Mouse (Mus musculus) gastrocnemius, postnatal 10 days (tissue): ENCODE results near the gene Gfra1. TPM values are rescaled to one million over a fixed set of nuclear protein-coding genes. Genes with fewer than 3 reads are reported as not detected.

Experiments used
- DNase-seq: peaks from one replicate; pipeline ENCODE4 v3.0.0; 2021; ENCODE audit warnings: mixed read lengths
- total RNA-seq, 2 experiments: library from RNA; stranded (reverse); gene quantifications; 2 replicates each; pipeline ENCODE4 v1.2.3; 2021

Gfra1 gene
- total RNA-seq, 2 experiments from 2014 or later = 9.5 to 10.3 TPM

DNA sequence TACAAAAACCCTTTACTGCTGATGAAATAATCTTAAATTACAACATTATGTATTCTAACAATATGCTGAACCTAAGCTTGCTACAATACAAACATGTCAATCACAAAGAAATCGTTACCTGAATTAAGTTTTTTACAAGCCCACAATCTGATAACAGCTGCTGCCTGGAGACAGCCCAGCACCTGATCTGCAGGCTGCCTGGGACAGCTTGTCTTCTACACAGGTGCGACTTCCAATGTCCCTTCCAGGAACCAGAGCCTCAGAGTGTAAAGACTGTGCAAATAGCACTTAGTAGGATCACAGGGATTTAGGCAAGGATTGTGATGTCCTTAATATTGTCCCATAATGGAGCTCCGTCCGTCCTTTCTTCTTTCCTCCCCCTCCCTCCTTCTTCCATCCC lies 204.0 kb downstream of the Gfra1 start:
- DNase-seq = no peak

DNA sequence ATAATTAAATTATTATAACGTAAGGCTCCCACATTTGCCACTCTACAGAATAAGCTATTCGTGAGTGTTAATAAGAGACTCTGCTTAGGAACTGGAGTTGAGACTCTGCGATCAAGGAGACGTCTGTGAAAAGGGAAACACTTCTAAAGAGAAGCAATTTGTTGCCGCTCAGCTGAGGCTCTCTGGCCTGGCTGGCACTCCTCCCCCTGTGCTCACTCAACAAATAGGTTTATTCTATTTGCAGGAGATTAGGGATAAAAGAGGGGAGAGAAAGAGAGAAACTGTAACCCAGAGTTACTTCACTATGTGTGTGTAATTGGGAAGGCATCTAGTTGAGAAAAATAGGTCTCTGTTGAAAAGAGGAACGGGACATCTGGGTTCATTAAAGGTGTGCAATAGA lies 204.6 kb downstream of the Gfra1 start:
- DNase-seq = no peak

DNA sequence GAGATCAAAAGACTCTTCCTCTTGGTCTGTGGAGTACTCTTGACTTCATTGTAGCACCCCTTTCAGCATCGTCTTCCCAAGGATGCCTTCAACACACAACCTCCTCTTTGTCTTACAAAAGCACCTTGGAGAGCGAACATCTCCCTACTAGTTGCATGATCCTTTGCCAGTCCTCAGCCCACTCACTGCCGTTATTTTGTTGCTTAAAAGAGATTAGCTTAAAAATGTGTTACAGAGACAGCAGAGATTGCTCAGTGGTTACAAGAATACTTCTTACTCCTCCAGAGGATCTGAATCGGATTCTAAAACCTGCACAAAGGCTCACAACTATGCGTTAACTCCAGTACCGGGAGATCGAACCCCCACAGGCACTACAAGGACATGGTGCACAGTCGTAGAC lies 205.5 kb downstream of the Gfra1 start:
- DNase-seq = no peak

DNA sequence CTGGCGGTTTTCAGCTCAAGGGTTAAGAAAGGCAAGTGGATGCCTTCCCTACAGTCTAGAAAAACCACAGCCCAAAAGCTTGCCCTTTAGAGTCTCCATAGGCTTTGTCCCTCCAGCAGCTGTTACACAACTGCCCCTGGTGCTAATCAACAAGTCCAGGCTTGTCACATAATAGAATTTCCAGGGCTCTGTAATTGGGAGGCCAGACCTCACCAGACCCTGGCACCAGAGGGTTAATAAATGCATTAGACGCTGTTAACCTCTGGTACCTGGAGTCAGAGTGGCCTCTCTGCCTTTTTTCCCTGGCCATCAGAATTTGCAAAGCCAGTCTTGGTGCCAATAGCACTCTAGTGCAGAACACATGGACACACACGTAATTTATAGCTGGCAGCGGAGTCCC lies 211.6 kb downstream of the Gfra1 start:
- DNase-seq = no peak

DNA sequence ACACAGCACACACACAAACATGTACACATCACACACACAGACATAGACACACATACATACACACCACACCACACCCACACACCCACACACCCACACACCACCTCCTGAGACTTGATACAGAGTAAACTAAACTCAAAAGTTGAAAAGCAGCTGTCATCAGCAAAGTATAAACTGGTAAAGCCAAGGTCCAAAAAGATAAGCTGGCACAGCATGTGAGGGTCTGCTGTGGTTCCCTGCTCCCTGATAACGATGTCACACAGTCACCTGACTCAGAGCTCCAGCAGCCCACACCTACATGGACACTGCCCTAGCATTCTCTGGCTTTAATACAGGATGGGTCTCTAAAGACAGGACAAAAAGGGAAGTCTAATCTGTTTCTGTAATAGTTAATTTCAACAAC lies 212.1 kb downstream of the Gfra1 start:
- DNase-seq = no peak

DNA sequence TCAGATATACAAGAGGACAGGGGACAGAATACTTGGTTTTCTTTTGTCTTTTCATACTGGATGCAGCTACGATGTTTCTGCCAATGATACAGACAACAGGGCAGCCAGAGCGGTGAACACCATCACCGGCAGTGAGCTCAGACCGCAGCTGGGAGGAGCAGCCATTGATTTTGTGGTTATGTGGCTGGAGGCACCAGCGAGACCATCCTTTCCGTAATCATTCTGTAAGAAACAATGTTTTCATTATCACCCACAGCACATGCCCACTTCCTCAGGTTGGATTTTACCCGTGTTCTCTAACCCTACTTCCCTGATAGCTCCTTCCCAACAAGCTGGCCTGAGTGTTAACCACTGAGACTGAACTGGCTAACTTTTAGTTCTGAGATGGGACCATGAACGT lies 217.4 kb downstream of the Gfra1 start:
- DNase-seq = no peak

DNA sequence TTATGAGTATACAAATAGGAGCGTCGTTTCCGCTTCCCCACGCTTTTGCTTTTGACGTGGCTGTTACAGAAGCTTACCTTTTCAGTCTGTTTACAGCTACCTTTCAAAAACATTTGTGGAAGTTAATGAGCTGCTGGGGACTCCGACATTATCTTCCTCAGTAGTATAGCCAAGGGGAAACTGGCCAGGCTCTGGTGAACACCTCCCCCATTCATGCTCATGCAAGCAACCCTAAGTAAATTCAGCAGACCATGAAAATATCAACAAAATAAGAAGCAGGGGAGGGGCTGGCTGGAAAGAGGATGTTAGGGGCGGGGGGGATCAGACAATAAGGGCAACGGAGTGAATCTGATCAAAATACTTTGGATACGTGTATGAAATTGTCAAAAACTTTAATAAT lies 228.0 kb downstream of the Gfra1 start:
- no peak for DNase-seq

DNA sequence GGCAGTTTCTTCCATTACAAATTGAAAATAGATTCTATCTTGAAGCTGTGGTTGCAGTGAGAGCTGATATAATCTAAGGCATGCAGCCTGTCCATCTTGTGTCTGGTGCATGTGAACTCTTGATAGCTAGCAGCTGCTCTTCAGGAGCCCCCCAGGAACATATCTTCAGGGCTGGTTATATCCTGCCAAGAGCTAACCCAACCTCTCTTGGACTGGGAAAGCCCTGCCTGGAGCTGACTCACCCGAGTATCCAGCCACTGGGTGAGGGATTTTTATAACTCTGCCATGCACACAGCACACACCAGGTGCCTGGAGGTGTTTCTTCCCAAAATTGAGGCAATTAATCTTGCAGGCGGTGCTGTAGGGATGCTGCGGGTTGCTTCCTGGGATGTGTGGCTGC lies 228.8 kb downstream of the Gfra1 start:
- DNase-seq = no peak

DNA sequence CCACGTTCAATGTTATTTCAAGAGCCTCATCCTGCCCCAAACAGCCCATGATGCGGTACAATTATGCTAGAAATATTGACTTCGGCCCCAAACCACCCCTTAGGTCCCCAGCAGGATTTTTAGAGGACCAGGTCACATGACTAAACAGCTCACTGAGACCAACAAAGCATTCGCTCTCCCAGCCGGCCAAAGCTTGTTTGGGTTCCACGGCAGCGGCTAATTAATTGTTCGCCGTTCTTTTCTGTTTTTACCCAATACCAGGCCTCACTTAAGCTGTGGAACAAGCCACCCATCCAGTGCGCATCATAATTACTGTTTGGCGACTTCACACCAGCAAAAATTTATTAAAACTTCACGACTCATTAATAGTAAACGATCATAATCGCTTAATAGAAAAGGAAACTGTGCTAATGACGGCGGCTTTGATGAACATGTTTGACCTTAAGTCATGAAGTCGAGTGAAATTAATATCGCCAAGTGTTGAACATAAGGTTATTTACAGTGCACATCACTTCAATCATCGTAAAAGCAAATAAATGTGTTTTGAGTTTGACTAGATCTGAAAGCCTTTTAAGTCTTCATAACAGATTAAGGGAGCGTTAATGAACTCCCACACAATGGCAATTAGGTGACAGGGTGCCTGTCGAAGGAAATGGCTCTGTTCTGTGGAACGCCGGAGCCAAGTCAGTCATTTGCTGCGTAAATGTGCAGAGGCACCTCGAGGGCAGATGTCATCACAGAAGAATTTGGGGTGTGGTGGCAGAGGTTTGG lies 235.5 kb downstream of the Gfra1 start:
- DNase-seq = no peak

DNA sequence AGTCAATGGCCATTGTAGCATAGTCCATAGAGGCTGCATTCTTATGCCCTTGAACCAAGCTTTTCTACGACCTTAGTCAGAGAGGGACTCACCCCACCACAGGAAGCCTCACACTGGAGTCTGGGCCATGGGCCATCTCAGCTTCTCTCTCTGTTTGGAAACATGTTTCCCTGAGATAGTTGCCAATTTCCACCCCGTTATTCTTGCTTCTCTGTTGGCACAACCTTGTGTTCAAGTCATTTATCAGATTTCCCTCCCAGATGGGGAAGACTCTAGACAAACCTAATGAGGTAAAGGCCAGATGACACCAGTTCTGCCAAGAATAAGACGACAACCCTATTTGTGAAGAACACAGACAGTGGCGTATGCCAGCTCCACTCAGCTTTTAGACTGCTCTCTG lies 238.1 kb downstream of the Gfra1 start:
- no peak for DNase-seq

DNA sequence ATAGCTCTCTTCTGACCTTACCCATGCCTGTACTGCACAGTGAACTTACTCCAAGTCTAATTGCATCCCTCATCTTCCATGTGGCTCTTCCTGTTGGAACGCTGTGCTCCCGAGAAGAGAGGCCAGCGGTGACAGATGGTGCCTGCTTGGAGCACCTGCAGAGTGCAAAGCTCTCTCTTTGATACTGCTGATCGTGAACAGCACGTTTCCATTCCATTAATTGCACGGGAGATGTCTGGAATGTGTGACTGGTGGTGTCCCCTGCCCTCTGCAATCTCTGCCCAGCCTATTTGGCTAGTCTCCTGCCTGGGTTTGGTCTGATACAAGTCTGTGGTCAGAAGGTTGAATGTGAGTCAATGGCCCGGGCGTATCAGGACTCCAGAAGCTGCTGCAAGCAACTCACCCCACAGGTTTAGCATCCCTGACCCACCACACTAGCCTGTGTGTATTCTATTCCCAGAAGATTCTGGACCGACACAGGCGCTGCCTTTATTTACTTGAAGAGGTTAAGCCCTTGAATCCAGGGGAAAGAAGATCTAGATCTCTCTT lies 249.1 kb downstream of the Gfra1 start:
- DNase-seq = no peak

DNA sequence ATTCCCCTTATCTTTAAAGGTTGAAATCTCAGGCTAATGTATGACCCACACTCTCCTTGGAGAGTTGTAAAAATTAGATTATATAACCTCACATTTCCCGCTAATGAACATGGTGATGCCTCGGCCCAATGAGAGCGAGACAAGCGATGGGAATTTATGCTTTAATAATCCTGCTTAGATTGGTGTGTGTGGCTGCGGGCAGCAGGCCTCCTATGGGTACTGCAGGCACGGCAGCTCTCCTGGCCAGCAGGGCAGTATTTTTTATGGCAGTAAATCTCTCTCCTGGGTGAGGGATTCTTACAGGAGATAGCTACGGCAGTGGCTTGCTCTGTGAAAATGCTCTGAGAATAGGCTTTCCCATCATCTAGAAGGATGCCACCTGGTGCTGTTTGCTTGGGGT lies 250.2 kb downstream of the Gfra1 start:
- no peak for DNase-seq

DNA sequence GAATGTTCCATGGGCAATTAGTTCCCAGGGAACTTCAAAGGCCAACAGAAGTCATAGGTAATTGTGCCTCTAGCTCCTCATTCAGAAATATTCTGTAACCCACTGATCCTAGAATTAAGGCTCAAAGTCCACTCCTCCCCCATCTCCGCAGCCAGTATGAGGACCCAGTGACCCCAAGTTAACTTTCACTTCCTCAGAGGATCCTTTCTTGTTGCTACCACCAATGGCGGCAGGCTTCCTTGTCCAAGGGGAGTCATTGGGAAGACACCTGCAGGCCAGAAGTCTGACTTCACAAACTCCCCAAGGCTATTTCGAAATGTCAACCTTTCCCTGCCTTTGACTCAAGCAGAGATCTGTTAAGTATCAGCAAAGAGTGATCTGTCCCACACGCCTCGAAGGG lies 253.1 kb downstream of the Gfra1 start:
- no peak for DNase-seq

DNA sequence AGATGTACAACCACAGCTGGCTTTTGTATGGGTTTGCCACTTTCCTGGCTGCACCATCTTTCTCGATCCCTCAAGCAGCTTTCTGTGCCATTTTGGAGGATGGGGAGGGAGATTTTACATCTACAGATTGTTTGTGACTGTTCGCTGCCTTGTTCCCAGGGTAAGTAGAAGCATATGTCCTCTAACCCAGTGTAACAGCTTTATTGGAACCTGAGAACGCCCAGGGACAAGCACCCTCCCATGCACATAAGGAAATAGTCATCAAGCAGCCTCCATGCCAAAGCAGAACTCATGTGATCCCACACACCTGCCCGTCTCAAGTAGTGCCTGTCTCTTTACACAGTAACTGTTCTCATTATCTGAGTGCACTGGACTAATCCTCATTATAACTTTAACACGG lies 256.0 kb downstream of the Gfra1 start:
- no peak for DNase-seq

DNA sequence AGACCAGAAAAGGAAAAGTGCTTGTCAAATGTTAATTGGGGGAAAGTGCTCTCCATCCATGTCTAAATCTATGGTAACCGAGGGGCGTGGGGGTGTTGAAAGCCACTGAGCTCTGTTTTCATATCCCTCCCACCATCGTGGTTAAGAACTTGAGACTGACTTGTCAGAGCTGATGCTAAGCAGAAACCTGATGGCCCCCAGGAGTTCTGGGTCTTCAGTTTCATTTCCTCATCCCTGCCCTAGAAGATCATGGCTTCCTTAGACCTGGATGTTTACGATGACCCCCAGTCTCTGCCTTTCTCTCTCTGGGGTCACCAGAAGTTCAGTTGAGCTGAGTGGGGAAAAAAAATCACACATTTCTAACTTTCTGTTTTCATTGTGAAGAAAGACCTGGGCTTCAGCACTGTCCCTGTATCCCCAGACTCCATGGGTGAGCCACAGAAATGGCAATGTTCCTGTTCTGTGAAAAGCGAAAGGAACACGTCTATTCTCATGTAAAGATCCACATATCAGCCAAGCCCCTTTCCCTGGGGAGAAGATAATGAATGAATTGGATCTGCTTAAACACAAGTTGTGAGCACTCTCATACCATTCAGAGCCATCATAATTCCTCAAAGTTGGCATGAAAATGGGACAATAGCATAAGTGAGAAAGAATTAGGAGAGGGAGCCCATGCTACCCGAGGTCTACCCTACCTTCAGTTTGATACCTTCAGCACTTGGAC lies 261.8 kb downstream of the Gfra1 start:
- no peak for DNase-seq

DNA sequence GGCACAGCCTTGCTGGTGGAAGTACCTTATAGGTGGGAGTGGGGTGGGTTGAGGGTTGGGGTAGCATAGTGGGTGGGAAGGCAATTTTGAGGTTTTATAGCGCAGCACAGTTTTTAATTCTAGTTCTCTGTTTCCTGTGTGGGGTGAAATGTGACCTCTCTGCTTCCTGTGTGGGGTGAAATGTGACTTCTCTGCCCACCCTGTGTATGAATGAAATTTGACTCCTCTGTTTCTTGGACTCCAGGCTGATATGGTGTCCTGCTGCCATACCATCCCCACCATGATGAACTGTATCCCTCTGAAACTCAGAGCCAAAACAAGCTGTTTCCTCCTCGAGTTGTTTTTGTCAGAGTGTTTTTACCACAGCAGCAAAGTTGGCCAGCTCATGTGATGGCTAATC lies 264.8 kb downstream of the Gfra1 start:
- no peak for DNase-seq

DNA sequence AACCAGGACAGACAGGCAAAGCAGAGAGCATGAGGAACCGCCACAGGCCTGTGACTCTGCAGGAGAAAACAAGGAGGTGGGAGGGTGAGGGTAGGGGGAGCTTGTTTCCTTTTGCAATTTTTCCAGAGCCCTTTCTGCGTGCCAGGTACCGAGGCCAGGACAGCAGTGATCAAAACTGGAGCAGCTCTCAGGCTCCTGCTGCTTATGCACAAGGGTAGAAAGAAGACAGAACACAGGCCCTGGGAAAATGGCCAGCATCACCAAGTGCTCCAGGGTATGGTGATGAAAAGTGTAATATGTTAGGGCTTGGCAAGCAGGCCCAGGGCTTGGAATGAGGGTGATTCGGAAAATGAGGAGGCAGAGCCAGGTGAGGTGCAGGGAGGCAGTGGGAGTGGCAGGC lies 269.2 kb downstream of the Gfra1 start:
- DNase-seq = no peak

Other genes with a start within 250 kb of the Gfra1 start
- gene Ccdc172, start 56.1 kb upstream of the Gfra1 start, total RNA-seq = not detected
- gene Pnlip, start 196.6 kb upstream of the Gfra1 start, total RNA-seq = not detected